Mouse (Mus musculus) MEL (cell line): Measurements from ENCODE around the gene Vps13d. TPM values are rescaled to one million over a fixed set of nuclear protein-coding genes. Genes with fewer than 3 reads are reported as not detected.

Experiments used
- DNase-seq: peaks from one replicate; pipeline ENCODE4 v3.0.0; 2011; ENCODE audit warnings: low read depth, low spot score
- H3K27ac ChIP-seq: 2 replicates; pipeline ENCODE4 v1.5.1; 2012; ENCODE audit warnings: low read depth, mild to moderate bottlenecking, control low read depth, low read length, moderate library complexity; ENCODE audit not compliant: control insufficient read depth
- H3K27me3 ChIP-seq, 2 experiments: fragments of 150-350 bp in 1 of 2; sonication (generic) in 1 of 2; 2 replicates each; pipeline ENCODE4 v1.6.1; 2012; ENCODE audit warnings: low read length in 2 of 2, mild to moderate bottlenecking in 2 of 2, improper control_type of control experiment in 1 of 2, moderate library complexity in 1 of 2; ENCODE audit not compliant: insufficient read depth in 2 of 2, control insufficient read depth in 1 of 2
- H3K36me3 ChIP-seq, 2 experiments: 2 replicates each; pipeline ENCODE4 v1.6.1; 2012 to 2014; ENCODE audit warnings: low read length in 2 of 2, improper control_type of control experiment in 1 of 2, inconsistent platforms in 1 of 2, mild to moderate bottlenecking in 1 of 2; ENCODE audit not compliant: insufficient read depth in 2 of 2, control insufficient read depth in 1 of 2
- H3K4me1 ChIP-seq, 2 experiments: fragments of 150-350 bp in 1 of 2; sonication (generic) in 1 of 2; 2 replicates each; pipeline ENCODE4 v1.6.1; 2012; ENCODE audit warnings: low read length in 2 of 2, improper control_type of control experiment in 1 of 2, mild to moderate bottlenecking in 1 of 2; ENCODE audit not compliant: insufficient read depth in 2 of 2, control insufficient read depth in 1 of 2
- H3K4me3 ChIP-seq, 2 experiments: fragments of 150-350 bp in 1 of 2; sonication (generic) in 1 of 2; 2 replicates each; pipeline ENCODE4 v1.5.1; 2012; ENCODE audit warnings: low read depth in 2 of 2, low read length in 2 of 2, mild to moderate bottlenecking in 2 of 2, moderate library complexity in 2 of 2, control low read depth in 1 of 2, improper control_type of control experiment in 1 of 2; ENCODE audit not compliant: control insufficient read depth in 1 of 2, insufficient read depth in 1 of 2
- H3K79me2 ChIP-seq: 2 replicates; pipeline ENCODE4 v1.6.1; 2012; ENCODE audit warnings: mild to moderate bottlenecking, low read length, moderate library complexity; ENCODE audit not compliant: control insufficient read depth, poor library complexity, insufficient read depth
- H3K9ac ChIP-seq: 2 replicates; pipeline ENCODE4 v1.6.1; 2012; ENCODE audit warnings: low read depth, mild to moderate bottlenecking, control low read depth, low read length, moderate library complexity; ENCODE audit not compliant: control insufficient read depth, poor library complexity, severe bottlenecking
- H3K9me3 ChIP-seq: fragments of 150-350 bp; sonication (generic); replicated peaks from 2 replicates; pipeline ENCODE4 v1.6.1; 2012; ENCODE audit warnings: mild to moderate bottlenecking, low read length, improper control_type of control experiment, moderate library complexity; ENCODE audit not compliant: insufficient read depth
- BHLHE40 ChIP-seq: IDR thresholded peaks from 2 replicates; pipeline ENCODE4 v1.6.1; 2012; ENCODE audit warnings: low read depth, mild to moderate bottlenecking, inconsistent platforms, low read length, improper control_type of control experiment, borderline replicate concordance
- CHD1 ChIP-seq: IDR thresholded peaks from 2 replicates; pipeline ENCODE4 v1.6.1; 2012; ENCODE audit warnings: low read depth, mild to moderate bottlenecking, inconsistent platforms, low read length, improper control_type of control experiment
- ELF1 ChIP-seq: IDR thresholded peaks from 2 replicates; pipeline ENCODE4 v1.6.1; 2014; ENCODE audit warnings: low read depth, mild to moderate bottlenecking, inconsistent platforms, low read length, improper control_type of control experiment, moderate library complexity
- EP300 ChIP-seq, 2 experiments: IDR thresholded peaks; 2 replicates each; pipeline ENCODE4 v1.6.1; 2011; ENCODE audit warnings: improper control_type of control experiment in 2 of 2, low read length in 2 of 2, low read depth in 1 of 2, mild to moderate bottlenecking in 1 of 2
- ETS1 ChIP-seq: IDR thresholded peaks from 2 replicates; pipeline ENCODE4 v1.6.1; 2012; ENCODE audit warnings: low read depth, mild to moderate bottlenecking, inconsistent platforms, low read length, improper control_type of control experiment, moderate library complexity
- GABPA ChIP-seq: IDR thresholded peaks from 2 replicates; pipeline ENCODE4 v1.6.1; 2012; ENCODE audit warnings: low read depth, mild to moderate bottlenecking, inconsistent platforms, low read length, improper control_type of control experiment, moderate library complexity
- HCFC1 ChIP-seq: IDR thresholded peaks from 2 replicates; pipeline ENCODE4 v1.6.1; 2012; ENCODE audit warnings: low read depth, mild to moderate bottlenecking, inconsistent platforms, low read length, improper control_type of control experiment, moderate library complexity
- MAFK ChIP-seq: IDR thresholded peaks from 2 replicates; pipeline ENCODE4 v1.6.1; 2011; ENCODE audit warnings: low read depth, mild to moderate bottlenecking, low read length, improper control_type of control experiment, borderline replicate concordance
- MAX ChIP-seq: IDR thresholded peaks from 2 replicates; pipeline ENCODE4 v1.6.1; 2011; ENCODE audit warnings: low read length, improper control_type of control experiment
- MAZ ChIP-seq: IDR thresholded peaks from 2 replicates; pipeline ENCODE4 v1.6.1; 2012; ENCODE audit warnings: low read depth, mild to moderate bottlenecking, inconsistent platforms, low read length, improper control_type of control experiment
- MYC ChIP-seq: IDR thresholded peaks from 2 replicates; pipeline ENCODE4 v1.6.1; 2011; ENCODE audit warnings: low read depth, mild to moderate bottlenecking, low read length, improper control_type of control experiment, moderate library complexity
- POLR2AphosphoS2 ChIP-seq: IDR thresholded peaks from 2 replicates; pipeline ENCODE4 v1.6.1; 2011; ENCODE audit warnings: low read length, improper control_type of control experiment
- RAD21 ChIP-seq: IDR thresholded peaks from 2 replicates; pipeline ENCODE4 v1.6.1; 2011; ENCODE audit warnings: mild to moderate bottlenecking, low read depth, low read length, improper control_type of control experiment
- SIN3A ChIP-seq: IDR thresholded peaks from 2 replicates; pipeline ENCODE4 v1.6.1; 2012; ENCODE audit warnings: low read length, improper control_type of control experiment, inconsistent platforms
- SMC3 ChIP-seq: IDR thresholded peaks from 2 replicates; pipeline ENCODE4 v1.6.1; 2011; ENCODE audit warnings: low read depth, low read length, improper control_type of control experiment
- USF1 ChIP-seq: IDR thresholded peaks from 2 replicates; pipeline ENCODE4 v1.6.1; 2014; ENCODE audit warnings: low read depth, mild to moderate bottlenecking, inconsistent platforms, low read length, improper control_type of control experiment, moderate library complexity
- ZKSCAN1 ChIP-seq: IDR thresholded peaks from 2 replicates; pipeline ENCODE4 v1.6.1; 2012; ENCODE audit warnings: low read depth, mild to moderate bottlenecking, inconsistent platforms, low read length, improper control_type of control experiment, moderate library complexity
- ZMIZ1 ChIP-seq: IDR thresholded peaks from 2 replicates; pipeline ENCODE4 v1.6.1; 2012; ENCODE audit warnings: low read depth, mild to moderate bottlenecking, inconsistent platforms, low read length, improper control_type of control experiment, moderate library complexity
- polyA plus RNA-seq, 2 experiments: library from polyadenylated mRNA; stranded (reverse) in 1 of 2; unstranded in 1 of 2; fragments of >175 nt in 1 of 2; fragments of >200 nt in 1 of 2; gene quantifications; 2 replicates each; pipeline versions ENCODE4 v1.2.1 to v1.2.4; 2012; ENCODE audit warnings: low replicate concordance in 2 of 2, low read depth in 1 of 2; ENCODE audit not compliant: insufficient read length in 2 of 2, insufficient read depth in 1 of 2, missing spikeins in 1 of 2
- total RNA-seq: library from RNA; depleted of rRNA; stranded (reverse); fragments of 300-350 nt; gene quantifications from 2 replicates; pipeline ENCODE4 v1.2.3, GENCODE M21; 2012

The Vps13d gene
- total and polyA plus RNA-seq, 3 experiments, result 8.9 to 14.5 (median 13.2) TPM

GRCm38 (mm10) chr4:144947738-144948390, 246.9 kb downstream of the Vps13d start:
- no peaks in the 10 kb centered on the region for H3K9me3 ChIP-seq
- H3K4me1 ChIP-seq, result no peaks in the 10 kb centered on the region
- H3K4me3 ChIP-seq, result no peak overlapping the region
- no peak for TF ChIP-seq BHLHE40
- TF ChIP-seq ZMIZ1, result no peak
- TF ChIP-seq EP300 (IDR thresholded peaks at IDR 0.05; ENCODE audit: low read depth in 1 of 2, low read length in 2 of 2), result no peak
- TF ChIP-seq MAZ, result no peak
- TF ChIP-seq ETS1, result no peak
- no peak for TF ChIP-seq HCFC1
- no peak for TF ChIP-seq MAX
- no peak overlapping the region for H3K27ac ChIP-seq
- no peaks in the 10 kb centered on the region for H3K36me3 ChIP-seq
- no peaks in the 10 kb centered on the region for H3K79me2 ChIP-seq
- DNase-seq, result no peak
- H3K9ac ChIP-seq, result no peak overlapping the region
- no peaks in the 10 kb centered on the region for H3K27me3 ChIP-seq

GRCm38 (mm10) chr4:144943273-144943672, 251.5 kb downstream of the Vps13d start:
- no peak for DNase-seq
- Histone ChIP-seq H3K27ac (no peak overlapping the region), H3K9ac (no peak overlapping the region), H3K79me2 (no peaks in the 10 kb centered on the region), H3K27me3 (no peaks in the 10 kb centered on the region), H3K4me1 (no peaks in the 10 kb centered on the region), H3K4me3 (no peak overlapping the region), H3K36me3 (no peaks in the 10 kb centered on the region), H3K9me3 (no peaks in the 10 kb centered on the region)
- TF ChIP-seq USF1 (no peak), HCFC1 (no peak), MAX (no peak), CHD1 (no peak), ETS1 (no peak), BHLHE40 (no peak), MYC (no peak), ELF1 (no peak), RAD21 (no peak), MAFK (no peak), SIN3A (no peak), POLR2AphosphoS2 (no peak), SMC3 (no peak), GABPA (no peak), ZKSCAN1 (no peak)
